ENCODE assay signal across 8 mouse cellular contexts in the genomic region with DNA sequence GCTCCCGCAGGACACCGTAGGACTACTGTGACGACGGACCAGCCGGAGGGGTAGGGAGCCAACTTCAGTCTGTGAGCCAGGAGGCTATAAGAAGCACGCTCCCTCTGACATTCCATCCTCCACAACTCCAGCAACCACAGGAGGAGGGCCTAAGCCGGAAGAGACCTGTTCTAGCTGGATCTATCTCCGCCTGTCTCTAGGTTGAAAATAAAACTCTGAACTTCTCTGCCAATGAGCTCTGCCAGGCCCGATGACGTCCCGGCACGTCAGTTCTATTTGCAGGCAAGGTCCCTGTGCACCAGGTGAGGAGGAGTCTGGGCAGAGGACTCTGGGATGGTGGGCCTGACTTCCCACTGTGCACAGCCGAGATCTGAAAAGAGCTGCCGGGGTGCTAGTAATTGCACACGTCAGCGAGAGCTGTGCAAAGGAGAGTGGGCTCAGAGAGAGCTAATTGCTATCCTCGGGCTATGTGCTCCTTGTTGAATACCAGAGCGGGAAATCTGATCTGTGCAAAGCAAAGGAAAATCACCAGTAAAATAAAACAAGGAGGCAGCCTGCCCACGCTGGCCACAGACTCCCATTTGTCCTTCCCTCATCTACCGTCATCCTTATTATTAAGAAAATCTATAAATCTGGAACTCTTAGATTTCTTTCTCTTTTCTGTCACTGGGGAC. TPM values are rescaled to one million over a fixed set of nuclear protein-coding genes. Genes with fewer than 3 reads are reported as not detected.
A peak's percentile ranks its signal among the peaks of the same experiment; 100 is the strongest.
DNase-seq lines count a peak whose midpoint lies in the region; ATAC-seq and TF ChIP-seq lines count a peak whose summit lies in the region.

No protein-coding gene starts in this region.

- peak; percentile 97 for DNase-seq in brain, adult 2 months (ENCODE audit: low read depth, low spot score)
- peak; percentile 89 for DNase-seq in forebrain, embryonic 10.5 days (ENCODE audit: extremely low spot score, low spot score)
- DNase-seq in liver, adult 2 months (ENCODE audit: extremely low read depth, low read depth, low spot score) = peak; percentile 86
- peak; percentile 87 for DNase-seq in midbrain, postnatal 0 days (ENCODE audit: low spot score)
- peak; percentile 88 for DNase-seq in stomach, postnatal 0 days (ENCODE audit: low spot score)

- no peaks in the 10 kb centered on the region for H3K36me3 ChIP-seq in C2C12 (ENCODE audit: control insufficient read depth, insufficient read depth)
- peaks cover 4% of the 10 kb centered on the region; the same call in 1 of the 2 replicates for H3K36me3 ChIP-seq in forebrain, embryonic 10.5 days (replicated peaks)
- H3K36me3 ChIP-seq in heart, embryonic 14.5 days (ENCODE audit: control insufficient read depth, insufficient read depth, low read length) = no peaks in the 10 kb centered on the region
- no peaks in the 10 kb centered on the region for H3K36me3 ChIP-seq in kidney, embryonic 16.5 days (ENCODE audit: insufficient read depth, low read length)
- H3K36me3 ChIP-seq in liver, adult 2 months (ENCODE audit: control insufficient read depth, insufficient read depth, low read length) = no peaks in the 10 kb centered on the region
- H3K36me3 ChIP-seq in midbrain, postnatal 0 days (ENCODE audit: insufficient read depth, low read length) = no peaks in the 10 kb centered on the region
- no peaks in the 10 kb centered on the region for H3K36me3 ChIP-seq in stomach, postnatal 0 days (ENCODE audit: control insufficient read depth, insufficient read depth, low read length)

- TF ChIP-seq POLR2A in liver, adult 2 months (IDR thresholded peaks at IDR 0.05; ENCODE audit: extremely low read depth, insufficient read depth, low read length) = peak; percentile 68

- H3K4me1 ChIP-seq in forebrain, embryonic 10.5 days = peaks cover 72% of the 10 kb centered on the region
- peaks cover 28 to 43% of the 10 kb centered on the region in 2 experiments for H3K4me1 ChIP-seq in heart, embryonic 14.5 days (ENCODE audit: control insufficient read depth in 2 of 2, insufficient read depth in 2 of 2, low read length in 2 of 2)
- H3K4me1 ChIP-seq in kidney, embryonic 16.5 days (ENCODE audit: insufficient read depth, low read length) = peaks cover 47% of the 10 kb centered on the region
- 0 out of 2 replicates have a peak, but pooled peaks cover 3% of the 10 kb centered on the region for H3K4me1 ChIP-seq in liver, adult 2 months (ENCODE audit: control insufficient read depth, insufficient read depth, low read length)
- H3K4me1 ChIP-seq in midbrain, postnatal 0 days (ENCODE audit: insufficient read depth, low read length) = peaks cover 19% of the 10 kb centered on the region
- peaks cover 13% of the 10 kb centered on the region for H3K4me1 ChIP-seq in stomach, postnatal 0 days (replicated peaks; ENCODE audit: control insufficient read depth, insufficient read depth)

- peak overlapping the region; percentile 71 for H3K9ac ChIP-seq in heart, embryonic 14.5 days (ENCODE audit: low read length)
- peak overlapping the region; percentile 73 for H3K9ac ChIP-seq in kidney, embryonic 16.5 days (replicated peaks; ENCODE audit: low read length)
- H3K9ac ChIP-seq in liver, adult 2 months (ENCODE audit: low read depth, low read length) = peak overlapping the region; percentile 64
- peak overlapping the region; percentile 24 for H3K9ac ChIP-seq in midbrain, postnatal 0 days (replicated peaks; ENCODE audit: low read length, poor library complexity, severe bottlenecking)
- H3K9ac ChIP-seq in stomach, postnatal 0 days (ENCODE audit: low read length) = peak overlapping the region; percentile 51

- TF ChIP-seq EP300 in stomach, postnatal 0 days (optimal IDR thresholded peaks at IDR 0.05) = no peak

- peak overlapping the region; percentile 39 for H3ac ChIP-seq in C2C12 (ENCODE audit: control insufficient read depth, insufficient read length, low read depth)

- H3K27ac ChIP-seq in forebrain, embryonic 10.5 days = peak overlapping the region; percentile 94
- H3K27ac ChIP-seq in heart, embryonic 14.5 days (replicated peaks in 1 of 2; ENCODE audit: control insufficient read depth in 1 of 2, insufficient read depth in 1 of 2, low read depth in 2 of 2, low read length in 2 of 2) = peak overlapping the region; percentile 92 to 94
- H3K27ac ChIP-seq in kidney, embryonic 16.5 days (ENCODE audit: low read length) = peak overlapping the region; percentile 97
- peak overlapping the region; percentile 63 for H3K27ac ChIP-seq in liver, adult 2 months (replicated peaks; ENCODE audit: insufficient read depth, low read depth, low read length)
- H3K27ac ChIP-seq in midbrain, postnatal 0 days (ENCODE audit: low read depth, low read length) = peak overlapping the region; percentile 89
- peak overlapping the region; percentile 92 for H3K27ac ChIP-seq in stomach, postnatal 0 days (replicated peaks)

- peak overlapping the region; percentile 21 for H3K4me3 ChIP-seq in C2C12 (ENCODE audit: insufficient read depth, poor library complexity, severe bottlenecking)
- peak overlapping the region; percentile 48 for H3K4me3 ChIP-seq in forebrain, embryonic 10.5 days
- peak overlapping the region; percentile 38 to 42 for H3K4me3 ChIP-seq in heart, embryonic 14.5 days (ENCODE audit: control insufficient read depth in 1 of 2, insufficient read depth in 1 of 2, low read depth in 1 of 2, low read length in 2 of 2)
- H3K4me3 ChIP-seq in kidney, embryonic 16.5 days (ENCODE audit: low read length) = peak overlapping the region; percentile 38
- peak overlapping the region; percentile 48 for H3K4me3 ChIP-seq in liver, adult 2 months (ENCODE audit: insufficient read depth, low read depth, low read length)
- peak overlapping the region; percentile 29 for H3K4me3 ChIP-seq in midbrain, postnatal 0 days (ENCODE audit: low read depth, low read length)
- H3K4me3 ChIP-seq in stomach, postnatal 0 days (ENCODE audit: low read depth, low read length) = peak overlapping the region; percentile 34

- H3K27me3 ChIP-seq in C2C12 (ENCODE audit: control insufficient read depth, insufficient read depth, insufficient read length) = no peaks in the 10 kb centered on the region
- no peaks in the 10 kb centered on the region for H3K27me3 ChIP-seq in forebrain, embryonic 10.5 days (ENCODE audit: poor library complexity, severe bottlenecking)
- H3K27me3 ChIP-seq in heart, embryonic 14.5 days (ENCODE audit: control insufficient read depth, insufficient read depth, low read length) = no peaks in the 10 kb centered on the region
- H3K27me3 ChIP-seq in kidney, embryonic 16.5 days (ENCODE audit: insufficient read depth, low read length) = no peaks in the 10 kb centered on the region
- H3K27me3 ChIP-seq in liver, adult 2 months (ENCODE audit: control insufficient read depth, insufficient read depth, low read length) = no peaks in the 10 kb centered on the region
- no peaks in the 10 kb centered on the region for H3K27me3 ChIP-seq in midbrain, postnatal 0 days (ENCODE audit: insufficient read depth, low read length)
- no peaks in the 10 kb centered on the region for H3K27me3 ChIP-seq in stomach, postnatal 0 days (ENCODE audit: control insufficient read depth, insufficient read depth, low read length)

- peak; percentile 73 for ATAC-seq in heart, embryonic 14.5 days (ENCODE audit: insufficient number of reproducible peaks, insufficient read depth, low FRiP score, low read depth)
- peak; percentile 88 for ATAC-seq in kidney, embryonic 16.5 days (ENCODE audit: low FRiP score, low TSS enrichment)
- peak; percentile 93 for ATAC-seq in midbrain, postnatal 0 days (ENCODE audit: low FRiP score)
- ATAC-seq in stomach, postnatal 0 days (ENCODE audit: low FRiP score, low TSS enrichment) = peak; percentile 93

- no peak for TF ChIP-seq CTCF in C2C12 (IDR thresholded peaks at IDR 0.05; ENCODE audit: control insufficient read depth, insufficient read depth, insufficient read length)
- no peak for TF ChIP-seq CTCF in liver, adult 2 months (IDR thresholded peaks at IDR 0.05; ENCODE audit: low read depth, low read length)
- no peak for TF ChIP-seq CTCF in midbrain, postnatal 0 days (IDR thresholded peaks at IDR 0.05)
- no peak for TF ChIP-seq CTCF in stomach, postnatal 0 days (IDR thresholded peaks at IDR 0.05; ENCODE audit: low read depth)

- 2% methylated on average over 20 of the region's 20 CpGs for WGBS in forebrain, embryonic 10.5 days
- 2% methylated on average over 20 of the region's 20 CpGs for whole genome bisulfite sequencing in heart, embryonic 14.5 days
- 3% methylated on average over 20 of the region's 20 CpGs for WGBS in kidney, embryonic 16.5 days
- WGBS in liver, adult 2 months = 7% methylated on average over 20 of the region's 20 CpGs
- 2% methylated on average over 20 of the region's 20 CpGs for WGBS in midbrain, postnatal 0 days
- WGBS in stomach, postnatal 0 days = 4% methylated on average over 20 of the region's 20 CpGs

- H3K79me3 ChIP-seq in C2C12 (ENCODE audit: low read depth) = no peaks in the 10 kb centered on the region

- peak overlapping the region; percentile 81 for H3K4me2 ChIP-seq in heart, embryonic 14.5 days (ENCODE audit: low read length)
- H3K4me2 ChIP-seq in kidney, embryonic 16.5 days (replicated peaks; ENCODE audit: low read depth, low read length) = peak overlapping the region; percentile 59
- H3K4me2 ChIP-seq in midbrain, postnatal 0 days (ENCODE audit: low read depth, low read length, poor library complexity, severe bottlenecking) = peak overlapping the region; percentile 47
- peak overlapping the region; percentile 62 for H3K4me2 ChIP-seq in stomach, postnatal 0 days (replicated peaks; ENCODE audit: low read depth)

- H3K79me2 ChIP-seq in C2C12 (ENCODE audit: control insufficient read depth, insufficient read depth) = peaks cover 18% of the 10 kb centered on the region
- no peaks in the 10 kb centered on the region for H3K79me2 ChIP-seq in liver, adult 2 months (ENCODE audit: control insufficient read depth, insufficient read depth, low read length)

- peaks cover 4% of the 10 kb centered on the region; the same call in 1 of the 2 replicates for H3K9me3 ChIP-seq in forebrain, embryonic 10.5 days
- H3K9me3 ChIP-seq in heart, embryonic 14.5 days (ENCODE audit: control insufficient read depth, low read length) = no peaks in the 10 kb centered on the region
- H3K9me3 ChIP-seq in kidney, embryonic 16.5 days (ENCODE audit: low read length) = no peaks in the 10 kb centered on the region
- H3K9me3 ChIP-seq in midbrain, postnatal 0 days (ENCODE audit: low read length) = no peaks in the 10 kb centered on the region
- no peaks in the 10 kb centered on the region for H3K9me3 ChIP-seq in stomach, postnatal 0 days (ENCODE audit: control insufficient read depth, low read length)

TF ChIP-seq in C2C12, 6 proteins besides CTCF, POLR2A, EP300 and RAD21 (continues in another document):
- TF ChIP-seq MAX (IDR thresholded peaks at IDR 0.05) = peak; percentile 55

RNA-seq across cellular contexts. Expression of a gene that starts 58.7 kb away (rescaled TPM):
- polyA plus RNA-seq in C2C12 (2012; fragmentation: generic; extraction: Trizol) = 2.2 TPM
- 5.6 TPM in 2 replicates for polyA plus RNA-seq in forebrain, embryonic 10.5 days (2016; fragmentation: Nextera tagmentation; extraction: Ambion mirVana)
- 2.8 and 2.9 TPM in 2 replicates for polyA plus RNA-seq in heart, embryonic 14.5 days (2014; fragmentation: Nextera tagmentation; extraction: Ambion mirVana)
- polyA plus RNA-seq in kidney, embryonic 16.5 days (2015; fragmentation: Nextera tagmentation; extraction: Ambion mirVana) = 6.7 and 8.1 TPM in 2 replicates
- total RNA-seq in liver, adult 2 months (2014; rRNA removed) = 0.92 and 1.3 TPM in 2 replicates
- polyA plus RNA-seq in liver, adult 2 months (2012; rRNA removed) = 0.34 and 0.64 TPM in 2 replicates
- 17.8 and 20.2 TPM in 2 replicates for total RNA-seq in midbrain, postnatal 0 days (2014; rRNA removed)
- polyA plus RNA-seq in midbrain, postnatal 0 days (2015; fragmentation: Nextera tagmentation; extraction: Ambion mirVana) = 3.4 and 3.9 TPM in 2 replicates
- polyA plus RNA-seq in stomach, postnatal 0 days (2015; fragmentation: Nextera tagmentation; extraction: Ambion mirVana) = 2.8 and 2.9 TPM in 2 replicates

Comparison
In these comparisons a context has a peak if more than half of its experiments do, and no peak if none do; other contexts are left out.
1. Peak in every context shown above with its lines: DNase-seq, ATAC-seq, H3K4me3 ChIP-seq and H3K27ac ChIP-seq.